Mouse (Mus musculus): ENCODE results near the gene Tipin. TPM values are rescaled to one million over a fixed set of nuclear protein-coding genes. Genes with fewer than 3 reads are reported as not detected.

Gene Tipin
- polyA plus RNA-seq, 3 experiments from 2014 or later, result 52.8 to 148 (median 66.4) TPM

GRCm38 (mm10) chr9:64347377-64347776 is 66.0 kb downstream of the Tipin start:
- no peak for ATAC-seq

GRCm38 (mm10) chr9:64349490-64349889 is 68.1 kb downstream of the Tipin start:
- no peak for ATAC-seq

GRCm38 (mm10) chr9:64351191-64351590 is 69.8 kb downstream of the Tipin start:
- ATAC-seq, result no peak

Other genes with a start within 250 kb of the Tipin start
- gene Lctl, start 164.4 kb upstream of the Tipin start, polyA plus RNA-seq (2017; shearing (Covaris generic)), result not detected
- gene Zwilch, start 108.5 kb upstream of the Tipin start, polyA plus RNA-seq (2017; shearing (Covaris generic)), result 10 to 100 TPM in 1 of 3 experiments, 1 to 10 TPM in 2; 4.2 to 12.4 (median 5.0) TPM
- gene Rpl4, start 108.2 kb upstream of the Tipin start, polyA plus RNA-seq (2017; shearing (Covaris generic)), result 1,000 to 10,000 TPM; 2,319 to 3,701 (median 3,342) TPM
- gene Snapc5, start 102.3 kb upstream of the Tipin start, polyA plus RNA-seq (2017; shearing (Covaris generic)), result 10 to 100 TPM; 55.9 to 72.3 (median 57.0) TPM
- 10 to 100 TPM in 2 of 3 experiments, 1 to 10 TPM in 1; 6.5 to 12.9 (median 12.1) TPM for gene Uchl4, start 46.4 kb upstream of the Tipin start, polyA plus RNA-seq (2017; shearing (Covaris generic))
- gene Map2k1, start 27.9 kb upstream of the Tipin start, polyA plus RNA-seq (2017; shearing (Covaris generic)), result 10 to 100 TPM; 24.0 to 24.2 (median 24.1) TPM
- gene Dis3l, start 59.7 kb downstream of the Tipin start, polyA plus RNA-seq (2017; shearing (Covaris generic)), result 10 to 100 TPM in 2 of 3 experiments, 1 to 10 TPM in 1; 9.5 to 11.8 (median 11.2) TPM
- under 1 TPM; 0.21 to 0.40 (median 0.32) TPM for gene Megf11, start 104.0 kb downstream of the Tipin start, polyA plus RNA-seq (2017; shearing (Covaris generic))